Mouse (Mus musculus): ENCODE results near the gene Polm. TPM values are rescaled to one million over a fixed set of nuclear protein-coding genes. Genes with fewer than 3 reads are reported as not detected.
"Not testable (repeated sequence)": the region's sequence is repeated elsewhere in the genome, so short reads cannot be mapped to it uniquely, and the experiment has no call there.

Polm gene
- total RNA-seq, 2 experiments from 2014 or later, result 3.9 to 8.8 TPM

DNA sequence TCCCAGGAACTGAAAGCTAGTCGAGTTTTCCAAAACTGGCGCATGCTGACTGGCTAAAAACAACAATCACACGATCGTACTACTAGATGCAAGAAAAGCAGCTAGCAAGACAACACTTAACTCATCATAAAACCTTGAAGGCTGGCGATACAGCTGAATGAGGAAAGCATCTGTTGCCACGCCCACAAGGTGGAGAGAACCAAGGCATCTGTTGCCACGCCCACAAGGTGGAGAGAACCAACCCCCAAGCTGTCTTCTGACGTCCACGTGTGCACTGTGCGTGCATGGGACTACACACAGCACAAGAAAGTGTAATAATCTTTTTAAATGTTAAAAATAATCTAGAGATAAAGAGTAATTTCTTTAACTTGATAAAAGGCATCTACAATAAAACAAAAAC, 24.4 kb downstream of the Polm start:
- no peak for ATAC-seq (replicated peaks; ENCODE audit: low FRiP score, low TSS enrichment, poor library complexity, severe bottlenecking)

DNA sequence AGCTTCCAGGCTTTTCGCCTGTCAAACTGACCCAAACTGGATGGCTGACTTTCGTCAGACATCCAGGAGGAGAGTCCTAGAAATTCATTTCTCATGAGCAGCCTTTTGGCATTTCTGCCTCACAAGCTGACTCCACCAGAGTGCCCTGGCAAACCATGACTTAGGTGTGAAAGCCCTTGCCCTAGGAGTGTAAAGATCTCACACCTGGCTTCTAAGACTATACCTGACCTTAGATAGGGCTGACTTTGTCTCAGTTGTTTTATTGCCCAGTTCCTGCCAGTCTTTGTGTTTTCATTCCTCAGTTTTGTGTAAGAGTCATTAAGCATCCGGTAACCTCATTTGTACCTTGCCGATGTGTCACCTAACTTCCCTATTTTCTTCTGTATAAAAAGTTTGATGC, 28.3 kb downstream of the Polm start:
- not testable (repeated sequence) for ATAC-seq (replicated peaks; ENCODE audit: low FRiP score, low TSS enrichment, poor library complexity, severe bottlenecking)

DNA sequence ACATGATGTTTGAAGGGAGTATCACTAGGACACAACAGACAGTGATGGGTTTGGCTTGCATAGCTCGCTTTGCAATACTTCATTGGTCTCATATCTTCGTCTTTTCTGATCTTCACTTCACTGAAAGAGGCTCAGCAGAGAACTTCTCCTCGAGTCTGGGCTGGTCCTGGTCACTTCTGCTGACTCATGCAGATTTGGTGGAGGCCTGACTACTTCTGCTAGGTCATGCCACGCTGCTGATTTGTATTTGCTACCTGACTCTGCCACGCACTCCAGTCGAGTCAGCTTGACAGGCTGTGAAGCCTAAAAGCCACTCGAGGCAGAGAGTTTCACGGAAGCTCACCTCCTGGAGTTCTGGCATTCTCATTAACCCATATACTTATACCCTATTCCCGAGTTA, 29.9 kb downstream of the Polm start:
- ATAC-seq (replicated peaks; ENCODE audit: low FRiP score, low TSS enrichment, poor library complexity, severe bottlenecking), result no peak

DNA sequence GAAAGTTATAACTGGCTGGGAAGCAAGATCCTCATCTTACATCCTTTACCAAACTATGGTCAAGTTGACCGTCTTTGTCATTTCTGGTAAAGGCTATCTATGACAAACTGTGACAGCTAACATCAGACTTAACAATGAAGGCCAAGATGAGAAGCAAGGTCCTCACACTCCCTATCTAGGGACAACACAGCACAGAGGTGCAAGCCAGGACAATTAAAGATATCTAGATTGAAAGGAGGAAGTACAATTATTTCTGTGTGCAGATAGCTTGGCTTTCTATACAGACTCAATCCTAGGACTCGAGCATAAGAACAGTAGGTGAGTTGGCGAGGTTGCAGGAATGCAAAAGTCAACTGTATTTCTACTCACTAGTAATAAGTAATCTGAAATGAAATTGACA, 32.1 kb downstream of the Polm start:
- ATAC-seq (replicated peaks; ENCODE audit: low FRiP score, low TSS enrichment, poor library complexity, severe bottlenecking), result 0 out of 2 replicates have a peak, but pooled peaks have one; percentile 15

DNA sequence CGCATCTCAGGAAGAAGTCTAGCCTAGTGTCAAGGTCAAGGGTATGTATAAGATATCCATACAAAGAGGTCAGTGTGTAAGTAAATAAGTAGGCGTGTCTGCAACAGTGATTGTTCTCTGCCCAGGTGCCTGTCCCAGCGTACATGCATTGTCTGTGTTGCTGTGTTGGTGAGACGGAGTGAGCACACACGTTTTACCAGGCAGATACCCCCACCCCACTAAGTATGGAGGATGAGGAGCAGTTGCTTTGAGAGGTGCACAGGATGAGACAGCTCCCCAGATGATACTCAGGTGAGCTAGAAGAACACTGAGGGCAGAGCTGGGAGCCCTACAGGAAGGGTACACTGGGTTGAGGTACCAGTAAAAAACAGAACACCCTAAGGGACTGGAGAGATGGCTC, 33.6 kb downstream of the Polm start:
- no peak for ATAC-seq (replicated peaks; ENCODE audit: low FRiP score, low TSS enrichment, poor library complexity, severe bottlenecking)

DNA sequence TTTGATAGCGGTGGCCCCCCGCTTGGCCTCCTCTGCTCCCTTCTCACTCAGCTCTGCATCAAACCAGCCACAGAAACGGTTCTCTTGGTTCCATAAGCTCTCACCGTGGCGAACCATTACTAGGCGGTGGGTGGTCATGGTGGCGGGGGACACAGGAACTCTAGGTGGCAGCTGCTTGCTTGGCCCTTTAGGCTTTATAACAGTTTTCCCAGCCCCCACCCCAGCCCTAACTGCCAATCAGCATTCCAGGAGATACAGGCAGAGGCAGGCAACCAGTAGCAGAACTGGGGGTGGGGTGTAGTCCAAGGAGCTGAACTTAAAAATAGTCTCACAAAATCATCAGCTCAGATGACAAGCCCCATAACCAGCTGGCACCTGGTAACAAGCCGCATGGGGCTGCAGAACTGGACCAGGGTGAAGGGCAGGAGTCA, 34.2 kb downstream of the Polm start, which contains the start of gene Pgam2:
Pgam2 (minus strand) TSS at position 183 of the 431 bp plus-strand sequence.
- no peak for ATAC-seq (replicated peaks; ENCODE audit: low FRiP score, low TSS enrichment, poor library complexity, severe bottlenecking)

DNA sequence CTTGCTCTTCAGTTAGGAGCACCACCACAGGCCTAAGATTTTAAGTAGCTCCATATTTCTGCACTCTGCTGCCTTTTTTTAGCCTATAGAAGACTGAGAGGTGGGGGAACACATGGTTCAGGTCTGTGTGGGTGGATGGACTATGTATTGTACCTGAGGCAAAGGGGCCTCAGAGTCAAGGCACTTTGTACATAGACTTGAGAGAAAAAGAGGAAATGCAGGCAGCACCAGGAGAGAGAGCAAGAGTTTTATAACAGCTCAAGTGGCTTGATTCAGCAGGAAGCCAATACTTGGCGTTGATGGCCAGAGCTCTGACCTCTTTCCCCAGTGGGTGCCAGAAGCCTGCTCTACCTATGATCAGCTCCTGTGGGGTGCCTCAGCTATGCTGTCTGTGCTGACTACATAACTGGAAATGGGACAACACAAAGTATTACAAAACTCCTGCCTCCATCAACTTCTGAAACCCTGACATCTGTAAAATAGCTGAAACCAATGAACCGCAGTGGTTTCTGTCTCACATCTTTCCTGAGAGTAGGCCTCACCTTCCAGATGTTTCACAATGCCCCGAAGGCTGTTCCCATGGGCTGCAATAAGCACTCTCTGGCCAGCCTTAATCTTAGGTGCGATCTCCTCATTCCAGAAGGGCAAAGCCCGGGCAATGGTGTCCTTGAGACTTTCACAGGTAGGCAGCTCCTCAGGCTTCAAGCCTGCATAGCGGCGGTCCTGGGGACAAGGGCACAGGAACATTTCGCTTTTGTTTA, 35.2 kb downstream of the Polm start:
- no peak for ATAC-seq (replicated peaks; ENCODE audit: low FRiP score, low TSS enrichment, poor library complexity, severe bottlenecking)

DNA sequence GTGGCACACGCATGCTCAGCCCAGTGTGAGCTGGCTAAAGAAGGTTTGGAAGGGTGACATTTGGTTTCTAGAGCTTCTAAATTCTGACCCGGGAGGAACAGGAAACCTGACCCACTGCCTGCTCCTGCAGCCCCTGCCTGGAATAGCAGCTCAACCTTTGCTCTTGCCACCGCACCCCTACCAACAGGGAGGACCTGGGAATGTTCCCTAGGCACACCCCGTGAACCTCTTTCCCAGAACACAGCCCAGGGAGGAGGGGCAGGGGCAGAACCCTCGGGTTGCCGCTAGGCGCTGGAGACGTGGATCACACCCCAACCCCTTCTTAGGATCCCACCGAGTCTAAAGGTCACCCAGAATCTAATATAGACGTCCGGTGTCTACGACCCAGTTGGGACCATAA, 35.8 kb downstream of the Polm start:
- ATAC-seq (replicated peaks; ENCODE audit: low FRiP score, low TSS enrichment, poor library complexity, severe bottlenecking), result no peak

DNA sequence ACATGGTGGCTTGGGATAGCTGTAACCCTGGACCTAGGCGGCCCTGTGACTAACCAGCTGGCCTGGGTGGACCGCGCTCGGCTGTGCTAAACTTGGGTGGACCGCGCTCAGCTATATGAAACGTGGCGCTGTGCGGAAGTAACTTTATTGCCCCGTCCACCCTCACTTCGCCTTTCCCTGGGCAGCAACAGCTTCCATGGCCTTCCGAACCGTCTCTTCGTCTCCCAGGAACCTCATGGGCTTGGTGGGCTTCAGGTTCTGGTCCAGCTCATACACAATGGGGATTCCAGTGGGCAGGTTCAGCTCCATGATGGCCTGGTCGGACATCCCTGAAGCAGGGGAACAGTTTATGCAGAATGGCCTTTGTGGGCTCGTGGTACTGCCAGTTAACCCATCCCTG, 36.3 kb downstream of the Polm start:
- ATAC-seq (replicated peaks; ENCODE audit: low FRiP score, low TSS enrichment, poor library complexity, severe bottlenecking), result no peak

DNA sequence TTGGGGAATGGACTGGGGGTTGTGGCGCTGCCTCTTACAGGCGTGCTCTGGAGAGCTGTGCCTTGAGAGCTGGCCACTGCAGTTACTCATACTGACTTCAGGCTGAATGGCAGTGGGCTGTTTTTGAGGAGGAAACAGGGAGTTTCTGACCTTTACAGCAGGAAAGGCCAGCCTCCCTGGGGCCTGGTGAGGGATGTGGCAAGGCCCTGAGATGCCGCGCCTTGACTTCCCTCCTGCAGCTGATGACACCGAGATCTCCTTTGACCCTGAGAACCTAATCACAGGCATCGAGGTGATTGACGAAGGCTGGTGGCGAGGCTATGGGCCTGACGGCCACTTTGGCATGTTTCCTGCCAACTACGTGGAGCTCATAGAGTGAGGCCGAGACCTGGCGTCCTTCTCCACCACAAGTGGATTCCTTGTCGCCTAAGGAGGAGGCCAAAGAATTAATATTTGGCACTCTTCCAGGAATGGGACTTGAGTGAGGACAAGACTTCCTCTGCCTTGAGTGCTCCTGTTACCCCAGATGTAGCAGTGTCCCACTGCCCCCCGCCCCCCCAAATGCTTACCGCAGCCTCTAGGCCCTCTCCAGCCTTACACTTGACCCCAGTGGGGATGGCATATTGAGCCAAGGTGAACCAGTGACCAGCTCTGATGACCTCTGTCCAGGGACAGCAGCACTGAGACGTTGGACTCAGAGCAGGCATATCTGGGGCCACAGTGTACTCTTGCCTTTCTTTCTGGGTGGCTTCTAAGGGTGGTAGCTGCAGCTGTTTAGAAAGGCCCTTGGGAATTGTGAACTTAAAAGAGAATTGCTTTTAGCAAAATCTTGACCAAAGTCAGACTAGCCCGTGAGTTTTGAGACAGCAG, 38.0 kb downstream of the Polm start:
- ATAC-seq (replicated peaks; ENCODE audit: low FRiP score, low TSS enrichment, poor library complexity, severe bottlenecking), result no peak

DNA sequence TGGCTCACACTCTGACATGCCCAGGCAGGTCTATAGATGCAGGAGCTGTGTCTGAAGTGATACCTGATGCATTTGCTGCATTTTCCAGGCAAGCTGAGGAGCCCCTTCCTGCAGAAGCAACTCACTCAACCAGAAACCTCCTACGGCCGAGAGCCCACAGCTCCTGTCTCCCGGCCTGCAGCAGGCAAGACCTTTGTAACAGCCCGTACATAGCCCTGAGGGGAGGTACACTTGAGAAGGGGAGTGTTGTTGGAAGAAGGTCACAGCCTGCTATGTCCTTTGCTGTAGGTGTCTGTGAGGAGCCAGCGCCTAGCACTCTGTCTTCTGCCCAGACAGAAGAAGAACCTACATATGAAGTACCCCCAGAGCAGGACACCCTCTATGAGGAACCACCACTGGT, 39.9 kb downstream of the Polm start:
- no peak for ATAC-seq (replicated peaks; ENCODE audit: low FRiP score, low TSS enrichment, poor library complexity, severe bottlenecking)

DNA sequence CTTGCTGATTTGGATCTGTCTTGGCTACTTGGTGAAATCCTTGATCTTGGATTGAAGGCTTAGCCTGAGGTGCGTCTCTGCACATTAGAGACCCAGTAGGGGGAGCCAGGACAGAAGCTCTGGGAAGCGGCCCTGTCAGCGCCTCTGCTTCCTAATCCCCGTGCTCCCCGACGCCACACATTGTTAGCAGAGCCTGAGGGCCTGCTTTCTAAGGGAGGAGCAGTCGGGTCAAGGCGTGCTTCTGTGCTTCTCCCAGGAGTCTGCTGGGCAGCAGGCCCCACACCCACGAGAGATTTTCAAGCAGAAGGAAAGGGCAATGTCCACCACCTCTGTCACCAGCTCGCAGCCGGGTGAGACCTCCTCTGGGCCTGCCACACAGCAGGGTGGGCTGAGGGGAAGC, 40.4 kb downstream of the Polm start:
- ATAC-seq (replicated peaks; ENCODE audit: low FRiP score, low TSS enrichment, poor library complexity, severe bottlenecking), result no peak

DNA sequence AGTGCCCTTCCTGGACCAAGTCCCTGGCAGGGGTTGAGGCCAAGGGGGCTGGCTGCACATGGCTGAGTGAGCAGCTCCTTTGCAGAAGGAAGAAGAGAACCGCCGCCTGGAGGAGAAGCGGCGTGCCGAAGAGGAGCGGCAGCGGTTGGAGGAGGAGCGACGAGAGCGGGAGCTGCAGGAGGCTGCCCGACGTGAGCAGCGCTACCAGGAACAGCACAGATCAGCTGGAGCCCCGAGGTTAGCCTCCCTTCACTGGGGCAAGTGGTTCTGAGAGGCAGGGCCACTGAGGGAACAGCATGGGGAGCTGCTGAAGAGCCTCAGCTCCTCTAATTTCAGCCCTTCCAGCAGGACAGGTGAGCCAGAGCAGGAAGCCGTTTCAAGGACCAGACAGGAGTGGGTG, 40.9 kb downstream of the Polm start:
- no peak for ATAC-seq (replicated peaks; ENCODE audit: low FRiP score, low TSS enrichment, poor library complexity, severe bottlenecking)

DNA sequence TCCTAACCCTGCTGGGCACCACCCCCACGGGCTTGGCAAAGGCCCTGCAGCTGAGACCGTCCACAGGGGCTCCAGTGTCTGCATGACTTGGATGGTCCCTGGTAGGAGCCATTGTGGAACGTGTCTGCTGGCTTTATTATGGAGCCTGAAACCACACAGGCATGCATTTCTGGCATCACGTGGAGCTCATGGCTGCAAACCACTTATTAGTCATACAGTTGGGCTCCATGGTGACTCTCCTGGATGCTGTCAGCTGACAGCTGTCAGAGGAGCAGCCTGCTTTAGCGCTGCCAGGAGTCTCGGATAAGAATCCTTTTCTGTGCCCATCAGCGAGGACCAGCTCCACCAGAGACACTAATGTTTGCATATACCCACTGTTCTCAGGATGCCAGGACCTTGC, 42.1 kb downstream of the Polm start:
- no peak for ATAC-seq (replicated peaks; ENCODE audit: low FRiP score, low TSS enrichment, poor library complexity, severe bottlenecking)

DNA sequence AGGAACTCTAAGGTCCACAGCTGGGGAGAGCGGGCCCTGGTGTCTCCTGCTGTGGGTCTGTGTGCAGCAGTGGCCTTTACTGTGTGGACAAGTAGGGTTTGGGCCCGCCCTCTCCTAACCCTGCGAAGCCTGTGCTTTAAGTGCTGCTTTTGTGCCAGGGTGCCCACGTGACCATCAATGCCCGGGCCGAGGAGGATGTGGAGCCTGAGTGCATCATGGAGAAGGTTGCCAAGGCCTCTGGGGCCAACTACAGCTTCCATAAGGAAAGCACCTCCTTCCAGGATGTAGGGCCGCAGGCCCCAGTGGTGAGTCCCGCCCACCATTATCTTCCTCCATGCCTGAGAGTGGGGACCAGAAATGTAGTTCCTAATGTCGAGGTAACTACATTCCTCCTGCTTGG, 42.5 kb downstream of the Polm start:
- ATAC-seq (replicated peaks; ENCODE audit: low FRiP score, low TSS enrichment, poor library complexity, severe bottlenecking), result no peak

DNA sequence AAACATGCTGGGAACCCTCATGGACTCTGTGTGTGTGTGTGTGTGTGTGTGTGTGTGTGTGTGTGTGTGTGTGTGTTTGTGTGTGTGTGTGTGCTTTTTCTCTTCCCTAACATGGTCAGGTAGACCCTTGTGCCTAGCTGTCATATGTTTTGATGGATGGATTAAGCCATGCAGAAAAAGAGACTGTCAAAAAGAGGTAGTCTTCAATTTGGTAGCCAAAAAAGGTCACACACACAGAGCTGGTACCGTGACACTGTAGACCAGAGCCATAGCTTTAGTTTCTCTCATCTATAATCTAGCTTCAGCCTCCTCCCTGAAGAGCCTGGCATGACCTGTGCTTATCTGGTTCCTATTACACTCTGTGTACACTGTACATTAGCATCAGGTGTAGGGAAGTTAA, 47.4 kb downstream of the Polm start:
- no peak for ATAC-seq (replicated peaks; ENCODE audit: low FRiP score, low TSS enrichment, poor library complexity, severe bottlenecking)

DNA sequence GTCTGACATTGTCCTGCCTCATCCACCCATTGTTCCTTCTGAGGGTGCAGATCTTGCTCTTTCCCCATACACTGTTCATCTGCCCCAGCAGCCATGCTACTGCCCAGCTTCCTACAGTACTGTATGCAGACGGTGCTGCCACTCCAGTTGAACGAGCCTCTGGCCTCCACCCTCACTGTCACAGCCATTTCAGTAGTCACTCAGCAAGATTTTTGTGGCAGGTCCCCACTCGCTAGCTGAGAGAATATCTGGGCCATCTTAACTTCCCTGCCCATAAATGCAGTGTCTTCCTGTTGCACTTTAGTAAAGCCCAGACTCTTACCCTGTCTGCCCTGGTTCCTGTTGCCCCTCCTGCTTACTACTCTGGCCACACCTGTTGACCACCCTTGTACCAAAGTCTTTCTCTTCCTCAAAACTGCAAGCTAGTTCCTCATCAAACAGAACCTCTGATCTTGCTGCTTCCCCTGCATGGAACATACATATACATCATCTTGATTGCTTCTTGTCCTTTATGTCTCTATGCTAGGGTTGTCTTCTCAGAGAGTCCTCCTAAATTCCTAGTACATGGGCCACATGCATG, 48.0 kb downstream of the Polm start:
- ATAC-seq (replicated peaks; ENCODE audit: low FRiP score, low TSS enrichment, poor library complexity, severe bottlenecking), result no peak

DNA sequence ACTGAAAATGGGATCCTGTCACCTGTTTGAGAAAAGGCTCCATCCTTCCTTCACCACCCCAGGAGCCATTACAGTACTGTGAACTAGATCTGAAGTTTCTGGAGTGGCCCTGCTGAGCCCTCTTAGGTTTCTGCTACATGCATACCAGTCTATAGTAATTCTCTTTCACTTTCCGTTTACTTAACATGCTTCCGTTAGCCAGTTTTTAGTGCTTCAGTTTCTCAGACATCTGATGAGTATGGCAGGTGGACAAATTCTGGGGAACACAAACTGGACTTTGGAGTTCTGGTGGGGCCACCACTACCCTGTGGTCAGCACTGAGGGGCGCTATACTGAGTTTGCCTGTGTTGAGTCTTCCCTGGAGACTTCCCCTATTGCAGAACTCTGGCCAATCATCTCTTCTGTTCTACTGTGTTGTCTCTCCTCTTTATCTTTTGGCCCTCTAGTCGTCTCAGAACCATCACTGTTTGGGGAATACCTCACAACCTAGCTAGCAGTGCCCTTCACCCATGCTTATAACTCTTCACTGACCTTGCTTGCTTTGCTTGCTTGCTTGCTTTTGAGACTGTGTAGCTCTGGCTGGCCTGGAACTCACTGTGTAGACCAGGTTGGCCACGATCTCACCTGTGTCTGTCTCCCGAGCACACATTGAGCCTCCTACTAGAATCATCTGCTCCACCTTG, 48.6 kb downstream of the Polm start:
- peak; percentile 58 for ATAC-seq (replicated peaks; ENCODE audit: low FRiP score, low TSS enrichment, poor library complexity, severe bottlenecking)

DNA sequence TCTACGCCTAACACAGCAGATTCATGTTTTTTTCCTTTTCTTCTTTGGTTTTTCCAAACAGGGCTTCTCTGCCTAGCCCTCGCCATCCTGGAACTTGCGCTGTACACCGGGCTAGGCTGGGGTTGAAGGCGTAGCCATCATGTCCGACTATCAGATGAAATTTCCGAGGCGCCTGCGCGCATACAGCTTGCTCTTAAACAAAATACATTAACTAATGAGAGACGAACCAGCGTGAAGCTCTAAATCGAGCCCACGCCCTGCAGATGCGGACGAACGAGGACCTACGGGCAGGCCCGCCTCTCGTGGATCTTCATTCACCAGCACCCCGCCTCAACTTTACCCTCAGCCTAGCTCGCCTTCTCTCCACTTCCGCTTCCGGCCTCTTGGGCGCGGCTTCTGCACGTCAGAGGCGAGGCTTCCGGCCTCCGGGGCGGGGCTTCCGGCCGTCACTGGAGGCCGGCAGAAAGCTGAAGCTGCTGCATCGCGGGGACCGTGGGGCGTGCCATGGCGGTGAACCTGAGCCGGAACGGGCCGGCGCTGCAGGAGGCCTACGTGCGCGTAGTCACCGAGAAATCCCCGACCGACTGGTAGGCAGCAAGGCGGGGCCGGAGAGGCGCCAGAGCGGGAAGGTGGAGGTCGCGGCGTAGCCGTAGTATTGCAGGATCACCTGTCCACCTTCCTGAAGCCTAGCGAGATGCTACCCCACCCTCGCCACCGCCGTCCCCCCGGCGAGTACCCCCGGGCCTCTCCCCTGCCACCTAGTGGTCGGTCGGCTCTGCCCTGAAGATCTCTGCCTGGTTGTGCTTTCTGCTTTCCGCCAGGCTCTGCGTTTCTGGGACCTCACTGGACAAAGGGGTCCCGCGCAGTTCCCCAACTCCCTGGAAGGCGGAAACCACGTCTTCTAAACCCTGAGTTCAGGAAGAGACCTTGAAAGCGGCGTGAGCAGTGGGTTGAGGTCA, 49.5 kb downstream of the Polm start, which contains the start of gene Dbnl:
Dbnl (plus strand) TSS at position 433 of the 959 bp plus-strand sequence.
- ATAC-seq (replicated peaks; ENCODE audit: low FRiP score, low TSS enrichment, poor library complexity, severe bottlenecking), result peak; percentile 93

Data from megakaryocyte-erythroid progenitor cell, adult 5-6 weeks (primary cell).